Mouse (Mus musculus) inflammation-experienced regulatory T-cells, adult 6 months (primary cell): ENCODE measurements around the gene Cblc. TPM values are rescaled to one million over a fixed set of nuclear protein-coding genes. Genes with fewer than 3 reads are reported as not detected.

Experiments used
- ATAC-seq: one replicate; pipeline ENCODE4 v1.8.0; 2017
- polyA plus RNA-seq, 3 experiments: library from polyadenylated mRNA; unstranded; fragments of 100-300 nt; shearing (Covaris generic); gene quantifications; one replicate each; pipeline ENCODE4 v1.2.1; 2017

Cblc gene
- polyA plus RNA-seq, 3 experiments from 2014 or later, result 0.68 TPM; not detected in 2

- ATAC-seq, result peak; percentile 42
Observed at GRCm38 (mm10) chr7:19750217-19751069, 46.2 kb downstream of the Cblc start, which contains the start of gene Nectin2. Gene Nectin2, minus strand, starts transcription at chr7:19750483.

- ATAC-seq, result peak; percentile 64
Observed at GRCm38 (mm10) chr7:19749389-19750216, 47.0 kb downstream of the Cblc start.

GRCm38 (mm10) chr7:19748219-19749195 is 48.1 kb downstream of the Cblc start:
- no peak for ATAC-seq

GRCm38 (mm10) chr7:19747420-19748218 is 49.0 kb downstream of the Cblc start:
- no peak for ATAC-seq

- no peak for ATAC-seq
Observed at GRCm38 (mm10) chr7:19746426-19747201, 50.0 kb downstream of the Cblc start.

- no peak for ATAC-seq
Observed at GRCm38 (mm10) chr7:19745971-19746370, 50.6 kb downstream of the Cblc start.

- ATAC-seq, result no peak
Observed at GRCm38 (mm10) chr7:19744590-19745385, 51.8 kb downstream of the Cblc start.

GRCm38 (mm10) chr7:19743791-19744190 is 52.8 kb downstream of the Cblc start:
- no peak for ATAC-seq

- ATAC-seq, result no peak
Observed at GRCm38 (mm10) chr7:19742468-19742867, 54.1 kb downstream of the Cblc start.

GRCm38 (mm10) chr7:19741329-19742031 is 55.1 kb downstream of the Cblc start:
- no peak for ATAC-seq

GRCm38 (mm10) chr7:19740269-19740668 is 56.3 kb downstream of the Cblc start:
- ATAC-seq, result no peak

- ATAC-seq, result no peak
Observed at GRCm38 (mm10) chr7:19738771-19739170, 57.8 kb downstream of the Cblc start.

GRCm38 (mm10) chr7:19736389-19737057 is 60.1 kb downstream of the Cblc start:
- ATAC-seq, result no peak

GRCm38 (mm10) chr7:19734178-19734666 is 62.4 kb downstream of the Cblc start:
- ATAC-seq, result no peak
